Mouse (Mus musculus): ENCODE results near the gene Skor1.

The Skor1 gene

DNA sequence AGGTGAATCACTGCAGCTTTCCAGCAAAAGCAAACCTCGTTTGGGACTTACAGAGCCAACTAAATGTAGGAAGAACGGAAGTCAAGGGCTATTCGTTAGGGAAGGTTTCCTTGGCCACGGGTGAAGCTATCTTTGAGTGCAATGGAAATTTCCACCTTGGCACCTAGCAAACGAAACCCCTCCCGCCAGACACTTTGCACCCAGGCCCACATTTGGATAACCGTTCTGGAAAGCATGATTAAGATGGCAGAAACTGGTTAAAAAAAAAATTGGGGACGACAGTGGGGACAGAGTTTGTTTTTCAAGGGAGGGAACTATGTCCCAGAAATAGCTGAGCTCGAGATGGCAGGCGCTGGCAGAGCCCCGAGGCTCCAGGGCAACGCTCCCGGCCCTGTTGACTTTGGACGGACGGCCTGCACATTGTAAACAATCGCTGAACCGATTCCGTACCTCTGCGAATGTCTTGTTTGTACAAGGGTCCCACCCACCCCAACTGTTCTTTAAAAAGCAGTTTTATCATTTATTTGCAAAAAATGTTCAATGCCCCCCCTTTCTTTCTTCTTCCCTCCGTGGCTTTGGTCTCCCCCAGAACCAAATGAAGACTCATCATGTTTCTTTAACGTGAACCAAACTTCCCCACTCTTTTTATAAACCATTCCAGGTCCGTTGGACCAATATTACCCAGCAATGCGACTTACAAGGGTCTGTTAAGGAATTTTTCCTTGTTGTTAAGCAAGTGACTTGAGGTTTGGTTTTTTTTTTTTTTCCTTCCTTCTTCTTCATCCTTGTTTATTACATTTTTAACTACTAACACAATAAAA lies 57.5 kb downstream of the Skor1 start:
- DNase-seq (ENCODE audit: low spot score) = no peak

DNA sequence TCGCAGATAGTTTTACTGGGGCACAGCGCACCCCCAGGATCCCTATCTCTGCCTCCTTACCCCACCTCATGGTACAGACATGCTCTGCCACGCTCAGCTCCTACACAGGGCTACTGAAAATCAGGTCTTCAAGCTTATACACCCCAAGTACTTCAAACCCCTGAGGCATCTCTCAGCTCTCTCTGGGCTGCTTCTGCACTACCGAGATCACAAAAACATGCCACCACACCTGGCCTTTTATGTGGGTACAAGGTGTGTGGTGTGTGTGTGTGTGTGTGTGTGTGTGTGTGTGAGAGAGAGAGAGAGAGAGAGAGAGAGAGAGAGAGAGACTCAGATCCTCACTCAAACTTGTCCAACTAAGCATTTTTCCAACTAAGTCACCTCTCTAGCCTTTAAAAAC lies 59.6 kb downstream of the Skor1 start:
- DNase-seq (ENCODE audit: low spot score) = no peak
